Comparison of ENCODE assay signal across 13 mouse cellular contexts in the genomic region with DNA sequence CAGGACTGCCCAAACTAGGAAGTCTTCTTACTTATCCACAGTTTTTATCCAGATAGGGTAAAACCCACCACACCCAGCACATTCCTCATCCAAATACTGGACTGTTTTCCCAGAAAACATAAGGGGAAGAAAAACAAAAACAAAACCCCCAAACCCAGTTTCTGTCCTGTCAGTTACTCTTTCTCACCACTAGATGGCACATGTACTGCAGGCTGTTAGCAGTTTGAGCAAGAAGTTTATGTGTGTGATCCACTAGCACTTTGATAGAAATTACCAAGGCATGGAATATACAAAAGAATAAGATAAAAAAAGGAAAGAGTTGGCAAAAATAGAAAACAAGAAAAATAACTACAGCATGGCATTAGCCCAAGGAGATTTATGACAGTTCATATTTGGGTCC.
DNase-seq lines count a peak whose midpoint lies in the region; TF ChIP-seq lines count a peak whose summit lies in the region.
"Had no signal": no experiment of that assay in that cellular context is flagged by ENCODE, and none has a peak within 500 bp of the region (broad histone marks: within the 10 kb centered on the region; RNA-seq: fewer than 3 reads in every experiment).

No protein-coding gene starts in this region.

- H3K79me2 ChIP-seq in heart, adult 2 months (replicated peaks; ENCODE audit: control insufficient read depth, insufficient read depth, low read length), result no peaks in the 10 kb centered on the region

- no peak for TF ChIP-seq POLR2A in heart, adult 2 months (IDR thresholded peaks at IDR 0.05; ENCODE audit: insufficient read depth, low read depth, low read length)
- no peak for TF ChIP-seq POLR2A in brain, embryonic 14.5 days (IDR thresholded peaks at IDR 0.05; ENCODE audit: borderline replicate concordance, extremely low read depth, insufficient read depth, insufficient read length, poor library complexity, severe bottlenecking)

- intact Hi-C loops in heart, adult 2 months (cut with DNase I), result no loop called here
- intact Hi-C loops in heart, postnatal 10 days (cut with DNase I), result no loop called here

- no peak for TF ChIP-seq EP300 in heart, adult 2 months (IDR thresholded peaks at IDR 0.05; ENCODE audit: insufficient read depth, low read depth, low read length)

- H3K36me3 ChIP-seq in heart, adult 2 months (ENCODE audit: control insufficient read depth, insufficient read depth, low read length), result no peaks in the 10 kb centered on the region
- H3K36me3 ChIP-seq: forebrain, embryonic 15.5 days had no signal

- no peaks in the 10 kb centered on the region for H3K4me1 ChIP-seq in heart, adult 2 months (ENCODE audit: control insufficient read depth, insufficient read depth, low read length)
- H3K4me1 ChIP-seq: forebrain, embryonic 15.5 days had no signal

- no peak overlapping the region for H3K9ac ChIP-seq in heart, adult 2 months (ENCODE audit: low read depth, low read length)
- H3K9ac ChIP-seq: forebrain, embryonic 15.5 days had no signal

- H3K27ac ChIP-seq in heart, adult 2 months, result no peak overlapping the region
- H3K27ac ChIP-seq: forebrain, embryonic 15.5 days had no signal

- H3K4me3 ChIP-seq in heart, adult 2 months, result no peak overlapping the region
- H3K4me3 ChIP-seq: forebrain, embryonic 15.5 days had no signal

- no peak for DNase-seq in heart, adult 2 months
- no peak for DNase-seq in heart, postnatal 10 days
- peak; percentile 1 for DNase-seq in lung, postnatal 36 days
- no peak for DNase-seq in lung, postnatal 14 days
- peak; percentile 58 for DNase-seq in brain, embryonic 14.5 days (ENCODE audit: low read depth)
- DNase-seq in retina, postnatal 7 days (ENCODE audit: low read depth, low spot score), result peak; percentile 24
- DNase-seq in layer of hippocampus, postnatal 25 days (ENCODE audit: extremely low spot score in 1 of 2, low spot score in 1 of 2), result no peak
- DNase-seq in thymus, postnatal 10 days (ENCODE audit: low spot score in 2 of 2), result no peak
- DNase-seq: cerebellum, adult 11 months; heart, postnatal 4 days; right cerebral cortex, postnatal 25 days; thymus, adult 2 months had no signal

- H3K27me3 ChIP-seq in heart, adult 2 months (ENCODE audit: control insufficient read depth, insufficient read depth, low read length), result no peaks in the 10 kb centered on the region
- H3K27me3 ChIP-seq: forebrain, embryonic 15.5 days had no signal

- peak; percentile 85 for TF ChIP-seq CTCF in heart, adult 2 months (IDR thresholded peaks at IDR 0.05)
- TF ChIP-seq CTCF in brain, embryonic 14.5 days (IDR thresholded peaks at IDR 0.05; ENCODE audit: borderline replicate concordance, extremely low read depth, insufficient read depth, insufficient read length), result peak; percentile 69; the same call in 1 of the 2 replicates

Comparison
In these comparisons a context has a peak if more than half of its experiments do, and no peak if none do; other contexts are left out.
1. DNase-seq: peak in lung, postnatal 36 days (single experiment), brain, embryonic 14.5 days (single experiment) and retina, postnatal 7 days (single experiment); none in heart, adult 2 months (0 of 2), heart, postnatal 10 days (0 of 2), lung, postnatal 14 days (single experiment), layer of hippocampus, postnatal 25 days (0 of 2) and thymus, postnatal 10 days (0 of 2).